Mouse (Mus musculus) CH12.LX (cell line): Measurements from ENCODE around the gene Efna4. TPM values are rescaled to one million over a fixed set of nuclear protein-coding genes. Genes with fewer than 3 reads are reported as not detected.

Experiments
- DNase-seq: peaks from one replicate; pipeline ENCODE4 v3.0.0-alpha.2; 2013; ENCODE audit errors: extremely low read depth
- H3K27ac ChIP-seq: 2 replicates; pipeline ENCODE4 v1.5.1; 2012; ENCODE audit warnings: low read depth, mild to moderate bottlenecking, control low read depth, moderate library complexity; ENCODE audit not compliant: insufficient read depth
- H3K27me3 ChIP-seq: replicated peaks from 2 replicates; pipeline ENCODE3; 2012; ENCODE audit warnings: inconsistent platforms
- H3K36me3 ChIP-seq, 2 experiments: replicated peaks in 1 of 2; 2 replicates each; pipeline versions ENCODE3 to v1.6.1; 2012; ENCODE audit warnings: inconsistent platforms in 1 of 2, low read length in 1 of 2, mild to moderate bottlenecking in 1 of 2, mixed read lengths in 1 of 2, moderate library complexity in 1 of 2; ENCODE audit not compliant: control insufficient read depth in 1 of 2, insufficient read depth in 1 of 2
- H3K4me1 ChIP-seq, 2 experiments: 2 replicates each; pipeline ENCODE4 v1.6.1; 2012; ENCODE audit warnings: inconsistent platforms in 1 of 2, moderate library complexity in 1 of 2; ENCODE audit not compliant: insufficient read depth in 2 of 2, control insufficient read depth in 1 of 2
- H3K4me2 ChIP-seq: 2 replicates; pipeline ENCODE4 v1.6.1; 2012; ENCODE audit warnings: low read depth, mild to moderate bottlenecking, control low read depth; ENCODE audit not compliant: poor library complexity, insufficient read depth, severe bottlenecking
- H3K4me3 ChIP-seq, 3 experiments: fragments of 150-350 bp in 1 of 3; sonication (generic) in 1 of 3; replicated peaks in 1 of 3; 2 replicates each; pipeline versions ENCODE3 to v1.5.1; 2011 to 2012; ENCODE audit warnings: low read depth in 2 of 3, low read length in 2 of 3, mild to moderate bottlenecking in 2 of 3, moderate library complexity in 2 of 3, control low read depth in 1 of 3, improper control_type of control experiment in 1 of 3, inconsistent platforms in 1 of 3, mixed read lengths in 1 of 3; ENCODE audit not compliant: poor library complexity in 1 of 3
- H3K79me2 ChIP-seq: replicated peaks from 2 replicates; pipeline ENCODE4 v1.6.1; 2012; ENCODE audit warnings: mild to moderate bottlenecking, moderate library complexity; ENCODE audit not compliant: control insufficient read depth, poor library complexity, insufficient read depth, severe bottlenecking; ENCODE audit errors: extremely low read depth
- H3K9ac ChIP-seq: 2 replicates; pipeline ENCODE4 v1.6.1; 2012; ENCODE audit warnings: low read depth, mild to moderate bottlenecking, control low read depth, moderate library complexity; ENCODE audit not compliant: insufficient read depth
- H3K9me3 ChIP-seq: replicated peaks from 2 replicates; pipeline ENCODE3; 2012; ENCODE audit warnings: low read length, inconsistent platforms, mixed read lengths
- BHLHE40 ChIP-seq: IDR thresholded peaks from 2 replicates; pipeline ENCODE4 v1.6.1; 2011; ENCODE audit warnings: mild to moderate bottlenecking, low read depth, low read length, improper control_type of control experiment
- CHD1 ChIP-seq: IDR thresholded peaks from 2 replicates; pipeline ENCODE4 v1.6.1; 2012; ENCODE audit warnings: low read depth, low read length, improper control_type of control experiment, inconsistent platforms
- CHD2 ChIP-seq: IDR thresholded peaks from 2 replicates; pipeline ENCODE4 v1.6.1; 2011; ENCODE audit warnings: low read length, improper control_type of control experiment
- E2F4 ChIP-seq: IDR thresholded peaks from 2 replicates; pipeline ENCODE4 v1.6.1; 2011; ENCODE audit warnings: low read depth, low read length, improper control_type of control experiment; ENCODE audit not compliant: insufficient replicate concordance
- ELF1 ChIP-seq: IDR thresholded peaks from 2 replicates; pipeline ENCODE4 v1.6.1; 2014; ENCODE audit warnings: low read depth, mild to moderate bottlenecking, inconsistent platforms, low read length, improper control_type of control experiment
- HCFC1 ChIP-seq: IDR thresholded peaks from 2 replicates; pipeline ENCODE4 v1.6.1; 2012; ENCODE audit warnings: low read depth, mild to moderate bottlenecking, inconsistent platforms, low read length, improper control_type of control experiment
- IRF4 ChIP-seq: IDR thresholded peaks from 2 replicates; pipeline ENCODE4 v1.6.1; 2014; ENCODE audit warnings: low read depth, mild to moderate bottlenecking, inconsistent platforms, low read length, improper control_type of control experiment
- JUN ChIP-seq: IDR thresholded peaks from 2 replicates; pipeline ENCODE4 v1.6.1; 2011; ENCODE audit warnings: low read depth, mild to moderate bottlenecking, low read length, improper control_type of control experiment, moderate library complexity; ENCODE audit not compliant: insufficient read depth
- JUND ChIP-seq: conservative IDR thresholded peaks from 2 replicates; pipeline ENCODE4 v1.6.1; 2011; ENCODE audit warnings: low read depth, low read length, improper control_type of control experiment
- MAFK ChIP-seq: IDR thresholded peaks from 2 replicates; pipeline ENCODE4 v1.6.1; 2011; ENCODE audit warnings: low read length, improper control_type of control experiment; ENCODE audit not compliant: insufficient replicate concordance
- MAX ChIP-seq: IDR thresholded peaks from 2 replicates; pipeline ENCODE4 v1.6.1; 2011; ENCODE audit warnings: low read length, improper control_type of control experiment
- MYC ChIP-seq: IDR thresholded peaks from 2 replicates; pipeline ENCODE4 v1.6.1; 2011; ENCODE audit warnings: low read depth, mild to moderate bottlenecking, improper control_type of control experiment, low read length
- NRF1 ChIP-seq: IDR thresholded peaks from 2 replicates; pipeline ENCODE4 v1.6.1; 2014; ENCODE audit warnings: low read depth, mild to moderate bottlenecking, inconsistent platforms, low read length, improper control_type of control experiment, moderate library complexity
- POLR2AphosphoS2 ChIP-seq: IDR thresholded peaks from 2 replicates; pipeline ENCODE4 v1.6.1; 2011; ENCODE audit warnings: low read depth, low read length, improper control_type of control experiment
- RCOR1 ChIP-seq: conservative IDR thresholded peaks from 2 replicates; pipeline ENCODE4 v1.6.1; 2012; ENCODE audit warnings: low read depth, mild to moderate bottlenecking, inconsistent platforms, low read length, improper control_type of control experiment
- SMC3 ChIP-seq: IDR thresholded peaks from 2 replicates; pipeline ENCODE4 v1.6.1; 2011; ENCODE audit warnings: low read depth, low read length, improper control_type of control experiment
- TBP ChIP-seq: conservative IDR thresholded peaks from 2 replicates; pipeline ENCODE4 v1.6.1; 2011; ENCODE audit warnings: low read depth, low read length, improper control_type of control experiment
- TCF12 ChIP-seq: IDR thresholded peaks from 2 replicates; pipeline ENCODE4 v1.6.1; 2014; ENCODE audit warnings: low read depth, mild to moderate bottlenecking, inconsistent platforms, low read length, improper control_type of control experiment
- UBTF ChIP-seq: IDR thresholded peaks from 2 replicates; pipeline ENCODE4 v1.6.1; 2012; ENCODE audit warnings: low read depth, mild to moderate bottlenecking, inconsistent platforms, low read length, improper control_type of control experiment, moderate library complexity
- ZKSCAN1 ChIP-seq: IDR thresholded peaks from 2 replicates; pipeline ENCODE4 v1.6.1; 2012; ENCODE audit warnings: low read depth, inconsistent platforms, low read length, improper control_type of control experiment, borderline replicate concordance
- ZMIZ1 ChIP-seq: IDR thresholded peaks from 2 replicates; pipeline ENCODE4 v1.6.1; 2012; ENCODE audit warnings: low read depth, mild to moderate bottlenecking, inconsistent platforms, low read length, improper control_type of control experiment
- ZNF384 ChIP-seq: IDR thresholded peaks from 2 replicates; pipeline ENCODE4 v1.6.1; 2012; ENCODE audit warnings: low read depth, low read length, improper control_type of control experiment, inconsistent platforms
- dilution Hi-C: fragments of 300-500 bp; cut with MboI; formaldehyde crosslinking; loops from 2 replicates; pipeline ENCODE4 v1.14.3; 2020; ENCODE audit warnings: low sequenced_read_pairs; ENCODE audit not compliant: extremely low pct_unique_long_range_greater_than_20kb, extremely low pct_ligation_motif_present
- in situ Hi-C: fragments of 300-500 bp; cut with MboI; formaldehyde crosslinking; loops from 3 replicates; pipeline ENCODE4 v1.14.3; 2019; ENCODE audit warnings: low sequenced_read_pairs, low pct_ligation_motif_present, low pct_unique_long_range_greater_than_20kb, mixed read lengths
- polyA plus RNA-seq: library from polyadenylated mRNA; unstranded; fragments of >175 nt; gene quantifications from 2 replicates; pipeline ENCODE4 v1.2.1, GENCODE M21; 2012; ENCODE audit warnings: low read depth; ENCODE audit not compliant: insufficient read length
- total RNA-seq, 2 experiments: library from RNA; depleted of rRNA; stranded (reverse); fragments of 300-350 nt in 1 of 2; fragments of >200 nt in 1 of 2; gene quantifications; 2 replicates each; pipeline ENCODE4 v1.2.3; 2012 to 2014

The Efna4 gene
- total and polyA plus RNA-seq, 3 experiments, result 1.1 to 2.6 (median 1.1) TPM

DNA sequence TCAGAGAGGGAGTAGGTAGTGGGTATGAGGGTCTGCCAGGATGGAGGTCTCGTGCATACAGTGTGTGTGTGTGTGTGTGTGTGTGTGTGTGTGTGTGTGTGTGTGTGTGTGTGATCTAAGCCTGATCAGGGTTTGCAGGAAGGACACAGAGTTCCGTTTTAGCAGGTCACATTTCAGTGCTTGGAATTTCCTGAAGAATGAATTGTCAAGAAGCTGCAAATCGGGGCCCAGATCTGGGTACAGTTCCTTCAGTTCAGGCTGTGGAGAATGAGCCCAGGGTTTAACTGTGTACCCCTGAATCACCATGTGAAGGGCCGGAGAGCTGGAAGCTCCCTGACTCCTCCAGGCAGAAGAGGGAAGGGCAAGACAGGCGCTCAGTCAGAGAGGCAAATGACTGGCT lies 50.5 kb downstream of the Efna4 start:
- Histone ChIP-seq H3K9me3 (no peaks in the 10 kb centered on the region), H3K27me3 (no peaks in the 10 kb centered on the region), H3K27ac (no peak overlapping the region), H3K4me2 (no peak overlapping the region), H3K79me2 (no peaks in the 10 kb centered on the region), H3K4me1 (peaks cover 12 to 37% of the 10 kb centered on the region in 2 experiments), H3K4me3 (no peak overlapping the region), H3K9ac (no peak overlapping the region), H3K36me3 (no peaks in the 10 kb centered on the region)
- dilution Hi-C loops, result no loop called here
- TF ChIP-seq POLR2AphosphoS2, result no peak
- TF ChIP-seq JUND, result no peak
- TF ChIP-seq MAX, result no peak
- TF ChIP-seq TBP, result no peak
- TF ChIP-seq ELF1, result no peak
- no peak for TF ChIP-seq TCF12
- no peak for TF ChIP-seq ZMIZ1
- TF ChIP-seq BHLHE40, result no peak
- TF ChIP-seq CHD1, result no peak
- TF ChIP-seq IRF4, result no peak
- no peak for TF ChIP-seq ZKSCAN1
- TF ChIP-seq E2F4, result no peak
- TF ChIP-seq NRF1, result no peak
- TF ChIP-seq ZNF384, result no peak
- TF ChIP-seq MYC, result no peak
- TF ChIP-seq JUN, result no peak
- no peak for TF ChIP-seq HCFC1
- no peak for TF ChIP-seq MAFK
- DNase-seq, result no peak
- in situ Hi-C loops, result no loop called here

DNA sequence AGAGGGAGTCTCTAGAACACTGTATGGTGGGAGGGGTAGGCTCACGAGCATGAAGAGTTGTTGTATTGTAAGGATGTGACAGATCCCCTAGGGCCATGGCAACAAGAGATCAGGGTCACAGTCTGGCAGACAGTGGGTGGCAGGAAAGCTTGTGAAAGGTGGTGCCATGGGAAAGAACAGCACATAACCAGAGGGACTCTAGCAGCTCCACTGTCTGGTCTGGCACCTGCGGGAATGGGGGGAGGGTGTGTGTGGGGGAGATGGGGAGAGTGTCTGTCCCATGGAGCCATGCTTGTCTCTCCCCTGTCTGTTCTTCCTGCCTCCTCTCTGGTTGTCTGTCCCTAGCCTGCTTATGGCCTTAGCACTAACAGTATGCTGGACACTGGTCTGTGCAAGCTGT lies 52.3 kb downstream of the Efna4 start:
- Histone ChIP-seq H3K4me1 (peaks cover 15 to 46% of the 10 kb centered on the region in 2 experiments), H3K36me3 (no peaks in the 10 kb centered on the region), H3K79me2 (no peaks in the 10 kb centered on the region), H3K9me3 (no peaks in the 10 kb centered on the region), H3K4me2 (no peak overlapping the region), H3K4me3 (no peak overlapping the region), H3K9ac (no peak overlapping the region), H3K27ac (no peak overlapping the region), H3K27me3 (no peaks in the 10 kb centered on the region)
- dilution Hi-C loops (no loop called here), in situ Hi-C loops (no loop called here)
- no peak for DNase-seq
- TF ChIP-seq UBTF, result no peak
- TF ChIP-seq CHD2, result no peak
- TF ChIP-seq ZMIZ1, result no peak
- no peak for TF ChIP-seq MAFK
- no peak for TF ChIP-seq POLR2AphosphoS2
- TF ChIP-seq TCF12, result no peak
- no peak for TF ChIP-seq RCOR1
- no peak for TF ChIP-seq CHD1
- no peak for TF ChIP-seq SMC3
